Mouse (Mus musculus) urinary bladder, postnatal 36 days (tissue): ENCODE data around the gene Csf2ra.
A peak's percentile ranks its signal among the peaks of the same experiment; 100 is the strongest.
"Not testable (repeated sequence)": the region's sequence is repeated elsewhere in the genome, so short reads cannot be mapped to it uniquely, and the experiment has no call there.

Source experiments
- DNase-seq, 2 experiments: peaks; one replicate each; pipeline ENCODE4 v3.0.0; 2022; ENCODE audit warnings: low spot score in 2 of 2, mixed read lengths in 1 of 2

The Csf2ra gene

DNA sequence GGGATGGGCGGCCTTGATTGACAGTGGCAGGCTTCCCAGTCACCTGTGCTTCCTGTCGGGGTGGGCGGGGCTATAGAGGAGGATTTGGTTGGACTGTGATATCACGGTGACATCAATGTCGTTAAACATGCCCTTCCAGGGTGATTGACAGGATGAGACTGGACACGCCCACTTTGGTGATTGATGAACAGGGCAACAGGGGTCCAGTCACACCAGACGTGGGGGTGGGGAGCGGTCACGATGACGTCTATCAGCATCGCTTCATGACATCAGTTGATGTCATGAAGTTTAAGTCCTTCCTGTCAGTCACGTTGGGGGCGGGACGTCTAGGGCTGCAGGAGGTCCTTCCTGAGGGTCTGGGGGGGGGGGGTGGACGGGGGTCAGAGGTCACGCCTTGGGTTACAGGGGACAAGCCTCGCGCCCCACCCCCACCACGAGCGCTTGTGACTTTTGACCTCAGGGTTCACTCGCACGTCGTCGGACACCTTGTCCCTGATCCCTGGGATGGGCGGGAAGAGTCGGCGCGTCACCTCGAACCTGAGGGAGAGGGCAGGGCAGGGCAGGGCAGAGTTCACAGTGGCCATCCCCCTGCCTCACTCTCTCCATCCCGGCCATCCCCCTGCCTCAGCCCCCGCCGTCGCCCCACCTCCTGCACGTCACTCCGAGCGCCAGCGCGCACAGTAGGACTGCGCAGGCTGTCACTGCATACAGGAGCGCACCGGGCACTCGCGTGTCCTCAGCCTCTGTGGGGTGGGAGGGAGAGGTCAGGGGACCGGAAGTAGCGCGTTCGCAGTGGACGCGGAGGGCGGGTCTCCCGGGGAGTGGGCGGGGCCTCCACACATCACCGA lies 3.3 kb downstream of the Csf2ra start:
- peak in 1 of 2 experiments; percentile 2 for DNase-seq

GRCm38 (mm10) chr19:61223706-61224328 lies 4.4 kb downstream of the Csf2ra start:
- DNase-seq = no peak

GRCm38 (mm10) chr19:61207506-61207905 lies 20.7 kb downstream of the Csf2ra start:
- not testable (repeated sequence) for DNase-seq

GRCm38 (mm10) chr19:61199836-61200235 lies 28.4 kb downstream of the Csf2ra start:
- peak; percentile 17 to 27 for DNase-seq

GRCm38 (mm10) chr19:61199316-61199715 lies 28.9 kb downstream of the Csf2ra start:
- DNase-seq = peak; percentile 83 to 87

- not testable (repeated sequence) for DNase-seq
These were observed 44.6 kb downstream of the Csf2ra start, which contains the start of gene Gm6020 for GRCm38 (mm10) chr19:61183590-61183989. Gm6020 (plus strand) TSS chr19:61183890.

DNA sequence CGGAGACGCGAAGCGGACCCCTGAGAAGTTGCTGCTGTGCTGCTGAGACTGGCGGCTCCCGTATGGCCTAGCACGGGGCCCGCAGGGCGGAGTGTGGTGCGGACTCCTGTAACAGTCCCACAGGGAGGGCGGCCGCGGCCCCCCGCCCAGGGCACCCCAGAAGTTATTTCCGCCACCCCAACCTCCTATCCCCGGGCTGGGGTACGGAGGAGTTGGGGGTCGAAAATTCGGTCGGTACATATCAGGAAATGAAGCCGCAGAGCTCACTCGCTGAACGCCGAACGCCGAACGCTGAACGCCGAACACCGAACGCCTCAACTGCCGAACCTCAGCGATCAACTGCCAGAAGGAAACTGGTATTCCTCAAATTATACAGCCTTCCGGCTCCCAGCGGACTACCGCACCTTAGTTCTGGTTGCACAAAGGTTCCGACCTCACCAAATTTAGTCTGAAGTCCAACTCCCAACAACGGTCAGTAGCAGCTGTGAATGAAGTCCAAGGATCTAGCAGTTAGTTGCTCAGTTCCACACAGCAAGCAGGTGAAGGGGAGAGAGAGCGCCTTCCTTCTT lies 52.4 kb downstream of the Csf2ra start, which contains the start of gene Gm7102:
TSS of gene Gm7102 (minus strand) at position 554 of the 569 bp plus-strand sequence.
- DNase-seq = no peak
